Mouse (Mus musculus) lung, postnatal 0 days (tissue): ENCODE data around the gene Hoxc5.

Experiments used
- CTCF ChIP-seq: IDR thresholded peaks from 2 replicates; pipeline ENCODE4 v1.5.1; 2016; ENCODE audit warnings: antibody characterized with exemption, mild to moderate bottlenecking
- EP300 ChIP-seq: IDR thresholded peaks from 2 replicates; pipeline ENCODE4 v1.6.1; 2016; ENCODE audit warnings: antibody characterized with exemption, mild to moderate bottlenecking, control low read depth

- no peak for TF ChIP-seq CTCF
- no peak for TF ChIP-seq EP300
Measured at GRCm38 (mm10) chr15:102975688-102976111, 8.5 kb downstream of the Hoxc5 start.
